Mouse (Mus musculus) embryo, embryonic 10 days (tissue): ENCODE data around the gene Zdhhc5.

Experiments
- DNase-seq: peaks from one replicate; pipeline ENCODE4 v3.0.0-alpha.2; 2015; ENCODE audit warnings: low spot score

Zdhhc5 gene

DNA sequence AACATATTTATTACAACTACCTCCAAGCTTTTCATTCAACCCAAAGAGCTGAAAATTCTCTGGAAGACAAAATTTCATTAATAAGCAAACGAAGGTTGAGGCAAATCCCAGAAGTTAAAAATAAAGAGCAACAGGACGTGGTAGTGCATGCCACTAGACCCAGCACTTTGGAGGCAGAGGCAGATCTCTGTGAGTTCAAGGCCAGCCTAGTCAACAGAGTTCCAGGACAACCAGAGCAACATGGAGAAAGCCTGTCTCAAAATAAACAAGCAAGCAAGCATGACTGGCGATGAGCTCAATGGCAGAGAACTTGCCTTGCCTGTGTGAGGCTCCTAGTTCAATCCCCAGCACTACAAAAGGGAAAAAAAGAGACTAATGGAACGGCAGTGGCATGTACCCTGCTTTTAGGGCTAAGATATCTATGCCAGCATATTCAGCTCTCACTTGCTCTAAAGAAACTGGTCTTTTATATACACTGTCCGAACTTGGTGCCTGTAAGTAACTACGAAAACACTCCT, 67.9 kb downstream of the Zdhhc5 start:
- no peak for DNase-seq

DNA sequence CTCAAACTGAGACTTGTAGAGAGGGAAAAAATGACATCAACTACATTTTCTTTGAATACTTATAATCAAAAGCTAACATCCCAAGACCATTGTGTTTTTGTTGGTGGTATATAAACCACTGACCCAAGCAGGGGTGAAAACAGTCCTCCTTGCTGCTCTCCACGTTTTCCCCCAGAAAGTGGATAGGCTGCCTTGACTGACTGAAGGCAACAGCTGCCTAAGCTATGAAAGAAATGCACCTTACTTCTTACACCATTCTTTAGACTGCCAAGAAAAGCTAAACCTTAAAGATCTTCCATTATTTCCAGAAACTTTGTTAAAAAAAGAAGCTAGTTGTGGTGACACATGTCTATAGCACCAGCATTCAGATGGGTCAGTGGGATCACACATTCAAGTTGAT, 68.8 kb downstream of the Zdhhc5 start:
- no peak for DNase-seq

DNA sequence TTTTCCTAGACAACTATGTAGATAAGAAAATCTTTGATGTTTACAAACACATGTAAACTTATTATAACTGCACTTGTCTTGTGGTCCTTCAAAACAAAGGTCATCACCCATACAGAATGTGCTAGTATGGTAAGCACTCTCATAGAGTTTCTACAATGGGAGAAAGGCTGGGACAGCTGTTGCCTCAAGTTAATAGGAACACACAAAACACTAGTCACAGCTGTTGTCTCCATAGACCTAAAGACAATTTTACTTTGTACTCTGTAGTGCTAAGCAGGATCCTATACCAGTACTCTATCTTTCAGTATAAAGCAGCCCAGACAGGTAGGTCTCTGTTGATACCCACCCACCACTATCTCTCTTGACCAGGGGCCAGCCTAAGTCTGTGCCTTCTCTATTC, 74.1 kb downstream of the Zdhhc5 start:
- DNase-seq = no peak

DNA sequence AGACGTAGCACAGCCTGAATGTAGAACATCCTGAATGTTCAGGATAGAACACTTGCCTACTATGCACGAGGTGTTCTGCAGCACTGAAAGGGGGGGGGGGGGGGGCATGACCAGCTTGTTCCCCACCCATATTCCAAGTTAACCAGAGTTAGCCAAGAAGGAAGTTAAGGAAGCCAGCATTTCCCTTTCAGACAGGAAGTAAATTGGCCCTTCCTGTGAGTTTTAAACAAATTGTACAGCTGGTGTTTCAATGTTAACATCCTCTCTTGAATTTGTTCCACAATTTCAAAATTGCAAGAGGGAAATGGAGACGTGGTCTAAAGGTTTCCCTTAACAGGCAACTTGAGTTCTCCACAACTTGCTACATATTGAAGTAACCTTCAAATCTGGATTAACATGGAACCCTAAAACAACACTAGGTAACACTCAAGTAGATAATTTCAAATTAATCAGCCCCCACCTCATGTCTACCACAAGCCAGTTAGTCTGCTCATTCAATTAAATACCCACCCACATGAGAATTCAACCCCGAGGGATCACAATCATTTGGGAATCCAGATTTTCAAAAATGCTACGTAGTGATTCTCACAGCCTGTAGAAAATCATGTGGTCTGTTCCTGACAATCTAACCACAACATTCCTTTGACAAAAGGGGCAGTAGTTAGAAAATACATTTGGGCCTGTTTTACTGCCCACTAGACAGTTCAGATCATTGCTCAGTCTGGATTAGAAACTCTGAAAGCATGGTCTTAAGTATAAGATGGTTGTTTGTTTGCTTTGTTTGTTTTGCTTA, 76.4 kb downstream of the Zdhhc5 start:
- no peak for DNase-seq
